Mouse (Mus musculus) embryonic facial prominence, embryonic 14.5 days (tissue): ENCODE results near the gene Gm47996. TPM values are rescaled to one million over a fixed set of nuclear protein-coding genes. Genes with fewer than 3 reads are reported as not detected.

Experiments
- ATAC-seq: fragments of 200-750 bp; cut with Nextera tagmentation; 2 replicates; pipeline ENCODE4 v1.8.0; 2017; ENCODE audit warnings: low read depth, moderate number of reproducible peaks, moderate TSS enrichment
- DNase-seq: peaks from one replicate; pipeline ENCODE4 v3.0.0-alpha.2; 2015; ENCODE audit warnings: low spot score
- H3K27ac ChIP-seq: fragments of 300-500 bp; sonication (generic); replicated peaks from 2 replicates; pipeline ENCODE4 v1.5.1; 2014; ENCODE audit warnings: low read depth, mild to moderate bottlenecking, low read length, moderate library complexity
- H3K27me3 ChIP-seq: fragments of 300-500 bp; sonication (generic); replicated peaks from 2 replicates; pipeline ENCODE4 v1.6.1; 2014; ENCODE audit warnings: low read length; ENCODE audit not compliant: control insufficient read depth, insufficient read depth
- H3K36me3 ChIP-seq: fragments of 300-500 bp; sonication (generic); 2 replicates; pipeline ENCODE4 v1.6.1; 2014; ENCODE audit warnings: low read length, mixed read lengths; ENCODE audit not compliant: control insufficient read depth, insufficient read depth
- H3K4me1 ChIP-seq: fragments of 300-500 bp; sonication (generic); 2 replicates; pipeline ENCODE4 v1.6.1; 2014; ENCODE audit warnings: antibody characterized with exemption, low read length; ENCODE audit not compliant: control insufficient read depth, insufficient read depth
- H3K4me2 ChIP-seq: fragments of 300-500 bp; sonication (generic); 2 replicates; pipeline ENCODE4 v1.6.1; 2014; ENCODE audit warnings: low read depth, mild to moderate bottlenecking, low read length, moderate library complexity, mixed read lengths
- H3K4me3 ChIP-seq: fragments of 300-500 bp; sonication (generic); 2 replicates; pipeline ENCODE4 v1.5.1; 2014; ENCODE audit warnings: low read depth, mild to moderate bottlenecking, low read length
- H3K9ac ChIP-seq: fragments of 300-500 bp; sonication (generic); 2 replicates; pipeline ENCODE4 v1.6.1; 2014; ENCODE audit warnings: low read depth, mild to moderate bottlenecking, low read length, moderate library complexity, mixed read lengths
- H3K9me3 ChIP-seq: fragments of 300-500 bp; sonication (generic); 2 replicates; pipeline ENCODE4 v1.6.1; 2016; ENCODE audit warnings: low read length; ENCODE audit not compliant: control insufficient read depth
- WGBS: fragments of 180-500 bp; shearing (Covaris S2); extraction: QIAGEN DNeasy Blood & Tissue Kit; methylation state at CpG from one replicate; pipeline ENCODE4 v1.1.7; 2014; 5-methylcytosine and 5-hydroxymethylcytosine counted together
- polyA plus RNA-seq: library from polyadenylated mRNA; unstranded; fragments of >200 nt; fragmentation: Nextera tagmentation; extraction: Ambion mirVana; gene quantifications from 2 replicates; pipeline ENCODE4 v1.2.1, GENCODE M21; 2014

Gm47996 gene
- polyA plus RNA-seq, 1 experiment from 2014 or later, result not detected

GRCm38 (mm10) chr1:151216417-151216816, 6.5 kb downstream of the Gm47996 start:
- WGBS, result 66% methylated on average over 3 of the region's 3 CpGs
- Histone ChIP-seq H3K4me1 (peaks cover 6% of the 10 kb centered on the region), H3K27me3 (no peaks in the 10 kb centered on the region), H3K9ac (no peak overlapping the region), H3K4me3 (no peak overlapping the region), H3K4me2 (no peak overlapping the region), H3K27ac (no peak overlapping the region), H3K36me3 (no peaks in the 10 kb centered on the region), H3K9me3 (no peaks in the 10 kb centered on the region)
- ATAC-seq (no peak), DNase-seq (no peak)

- WGBS, result 85% methylated on average over 5 of the region's 5 CpGs
- Histone ChIP-seq H3K9ac (no peak overlapping the region), H3K36me3 (no peaks in the 10 kb centered on the region), H3K4me3 (no peak overlapping the region), H3K4me2 (no peak overlapping the region), H3K4me1 (peaks cover 5% of the 10 kb centered on the region), H3K27ac (no peak overlapping the region), H3K27me3 (no peaks in the 10 kb centered on the region), H3K9me3 (no peaks in the 10 kb centered on the region)
- no peak for DNase-seq
- ATAC-seq, result no peak
These were observed 9.1 kb downstream of the Gm47996 start for GRCm38 (mm10) chr1:151219045-151219444.

- no peak for DNase-seq
These were observed 10.2 kb downstream of the Gm47996 start for GRCm38 (mm10) chr1:151220098-151220497.

GRCm38 (mm10) chr1:151222561-151223267, 12.8 kb downstream of the Gm47996 start:
- Histone ChIP-seq H3K4me3 (no peak overlapping the region), H3K36me3 (no peaks in the 10 kb centered on the region), H3K9ac (no peak overlapping the region), H3K4me1 (no peaks in the 10 kb centered on the region), H3K27ac (no peak overlapping the region), H3K4me2 (no peak overlapping the region), H3K9me3 (no peaks in the 10 kb centered on the region), H3K27me3 (no peaks in the 10 kb centered on the region)
- ATAC-seq, result no peak
- DNase-seq, result no peak
- 85% methylated on average over 10 of the region's 10 CpGs for WGBS

More at GRCm38 (mm10) chr1:151220098-151220497, 10.2 kb downstream of the Gm47996 start:
- H3K9ac ChIP-seq, result no peak overlapping the region
- H3K4me1 ChIP-seq, result no peaks in the 10 kb centered on the region
- H3K4me2 ChIP-seq, result no peak overlapping the region
- ATAC-seq, result no peak
- WGBS, result 80% methylated on average over 7 of the region's 7 CpGs
- no peaks in the 10 kb centered on the region for H3K9me3 ChIP-seq
- H3K27ac ChIP-seq, result no peak overlapping the region
- H3K27me3 ChIP-seq, result no peaks in the 10 kb centered on the region
- no peaks in the 10 kb centered on the region for H3K36me3 ChIP-seq
- no peak overlapping the region for H3K4me3 ChIP-seq

- H3K27me3 ChIP-seq, result no peaks in the 10 kb centered on the region
- DNase-seq, result no peak
- H3K9ac ChIP-seq, result no peak overlapping the region
- H3K4me1 ChIP-seq, result no peaks in the 10 kb centered on the region
- H3K9me3 ChIP-seq, result no peaks in the 10 kb centered on the region
- H3K4me3 ChIP-seq, result no peak overlapping the region
- 89% methylated on average over 1 of the region's 1 CpGs for WGBS
- ATAC-seq, result no peak
- H3K27ac ChIP-seq, result no peak overlapping the region
- H3K4me2 ChIP-seq, result no peak overlapping the region
- H3K36me3 ChIP-seq, result no peaks in the 10 kb centered on the region
These were observed 13.4 kb downstream of the Gm47996 start for GRCm38 (mm10) chr1:151223377-151223776.

GRCm38 (mm10) chr1:151224536-151224935, 14.6 kb downstream of the Gm47996 start:
- Histone ChIP-seq H3K27ac (no peak overlapping the region), H3K4me2 (no peak overlapping the region), H3K4me1 (no peaks in the 10 kb centered on the region), H3K9ac (no peak overlapping the region), H3K4me3 (no peak overlapping the region), H3K27me3 (no peaks in the 10 kb centered on the region), H3K9me3 (no peaks in the 10 kb centered on the region), H3K36me3 (no peaks in the 10 kb centered on the region)
- DNase-seq (no peak), ATAC-seq (no peak)
- WGBS, result 93% methylated on average over 1 of the region's 1 CpGs

- ATAC-seq (no peak), DNase-seq (no peak)
- no peaks in the 10 kb centered on the region for H3K36me3 ChIP-seq
- H3K9me3 ChIP-seq, result no peaks in the 10 kb centered on the region
- no peak overlapping the region for H3K4me3 ChIP-seq
- H3K27me3 ChIP-seq, result no peaks in the 10 kb centered on the region
- H3K4me1 ChIP-seq, result no peaks in the 10 kb centered on the region
- no peak overlapping the region for H3K9ac ChIP-seq
- 61% methylated on average over 8 of the region's 8 CpGs for WGBS
- H3K27ac ChIP-seq, result no peak overlapping the region
- no peak overlapping the region for H3K4me2 ChIP-seq
These were observed 17.6 kb downstream of the Gm47996 start for GRCm38 (mm10) chr1:151227506-151227905.

GRCm38 (mm10) chr1:151228320-151228989, 18.5 kb downstream of the Gm47996 start:
- no peaks in the 10 kb centered on the region for H3K27me3 ChIP-seq
- no peaks in the 10 kb centered on the region for H3K4me1 ChIP-seq
- no peak overlapping the region for H3K27ac ChIP-seq
- H3K9me3 ChIP-seq, result no peaks in the 10 kb centered on the region
- no peak for DNase-seq
- no peaks in the 10 kb centered on the region for H3K36me3 ChIP-seq
- no peak overlapping the region for H3K4me3 ChIP-seq
- no peak overlapping the region for H3K9ac ChIP-seq
- H3K4me2 ChIP-seq, result no peak overlapping the region
- WGBS, result 66% methylated on average over 1 of the region's 1 CpGs
- ATAC-seq, result no peak

- no peak overlapping the region for H3K9ac ChIP-seq
- H3K27me3 ChIP-seq, result no peaks in the 10 kb centered on the region
- H3K36me3 ChIP-seq, result no peaks in the 10 kb centered on the region
- peaks cover 6% of the 10 kb centered on the region; the same call in 1 of the 2 replicates for H3K9me3 ChIP-seq
- DNase-seq (no peak), ATAC-seq (no peak)
- no peak overlapping the region for H3K27ac ChIP-seq
- H3K4me1 ChIP-seq, result no peaks in the 10 kb centered on the region
- H3K4me2 ChIP-seq, result no peak overlapping the region
- H3K4me3 ChIP-seq, result no peak overlapping the region
- 86% methylated on average over 3 of the region's 3 CpGs for WGBS
These were observed 22.4 kb downstream of the Gm47996 start for GRCm38 (mm10) chr1:151232346-151232745.
